Mouse (Mus musculus): ENCODE measurements around the gene Galt. TPM values are rescaled to one million over a fixed set of nuclear protein-coding genes. Genes with fewer than 3 reads are reported as not detected.

The Galt gene
- polyA plus RNA-seq, 1 experiment from 2014 or later = 26.9 TPM

- no peak for TF ChIP-seq CTCF (IDR thresholded peaks at IDR 0.05; ENCODE audit: low read depth)
- Histone ChIP-seq H3K9me3 (ENCODE audit: low read depth, low read length) (no peaks in the 10 kb centered on the region), H3K4me2 (peak overlapping the region; percentile 94), H3K36me3 (ENCODE audit: insufficient read depth) (peaks cover 32% of the 10 kb centered on the region), H3K27me3 (ENCODE audit: insufficient read depth, low read length) (no peaks in the 10 kb centered on the region), H3K4me1 (ENCODE audit: insufficient read depth) (peaks cover 10% of the 10 kb centered on the region), H3K9ac (peak overlapping the region; percentile 96), H3K27ac (ENCODE audit: low read depth) (peak overlapping the region; percentile 76; the same call in 1 of the 2 replicates), H3K4me3 (ENCODE audit: low read depth, low read length) (peak overlapping the region; percentile 88)
- WGBS = 30% methylated on average over 31 of the region's 31 CpGs
- DNase-seq = peak; percentile 39
- peak; percentile 6; the same call in 1 of the 2 replicates for ATAC-seq (ENCODE audit: insufficient read depth)
Measured at GRCm38 (mm10) chr4:41712421-41713196, 42.4 kb upstream of the Galt start.

- WGBS = under 1% methylated on average over 61 of the region's 61 CpGs
- Histone ChIP-seq H3K36me3 (ENCODE audit: insufficient read depth) (peaks cover 39% of the 10 kb centered on the region), H3K9me3 (ENCODE audit: low read depth, low read length) (no peaks in the 10 kb centered on the region), H3K4me2 (peak within 1 kb of the TSS; percentile 94), H3K27me3 (ENCODE audit: insufficient read depth, low read length) (no peaks in the 10 kb centered on the region), H3K4me3 (ENCODE audit: low read depth, low read length) (peak within 1 kb of the TSS; percentile 88), H3K4me1 (ENCODE audit: insufficient read depth) (peaks cover 10% of the 10 kb centered on the region), H3K27ac (ENCODE audit: low read depth) (peak within 1 kb of the TSS; percentile 76; the same call in 1 of the 2 replicates), H3K9ac (peak within 1 kb of the TSS; percentile 96)
- TF ChIP-seq CTCF (IDR thresholded peaks at IDR 0.05; ENCODE audit: low read depth) = peak; percentile 40
- ATAC-seq (ENCODE audit: insufficient read depth) (peak; percentile 65), DNase-seq (peak; percentile 92)
Measured at GRCm38 (mm10) chr4:41713197-41714067, 41.6 kb upstream of the Galt start, which contains the start of gene Rpp25l. Gene Rpp25l, minus strand, starts transcription at chr4:41713534.

- no peak overlapping the region for H3K9ac ChIP-seq
- ATAC-seq (ENCODE audit: insufficient read depth) (no peak), DNase-seq (peak; percentile 91)
- H3K4me2 ChIP-seq = peak overlapping the region; percentile 94
- no peaks in the 10 kb centered on the region for H3K9me3 ChIP-seq (ENCODE audit: low read depth, low read length)
- 24% methylated on average over 8 of the region's 8 CpGs for WGBS
- peaks cover 47% of the 10 kb centered on the region for H3K36me3 ChIP-seq (ENCODE audit: insufficient read depth)
- H3K4me3 ChIP-seq (ENCODE audit: low read depth, low read length) = peak overlapping the region; percentile 88; the same call in 1 of the 2 replicates
- H3K4me1 ChIP-seq (ENCODE audit: insufficient read depth) = peaks cover 10% of the 10 kb centered on the region
- H3K27ac ChIP-seq (ENCODE audit: low read depth) = no peak overlapping the region
- peak; percentile 82 for TF ChIP-seq CTCF (IDR thresholded peaks at IDR 0.05; ENCODE audit: low read depth)
- no peaks in the 10 kb centered on the region for H3K27me3 ChIP-seq (ENCODE audit: insufficient read depth, low read length)
Measured at GRCm38 (mm10) chr4:41714276-41714675, 40.8 kb upstream of the Galt start.

DNA sequence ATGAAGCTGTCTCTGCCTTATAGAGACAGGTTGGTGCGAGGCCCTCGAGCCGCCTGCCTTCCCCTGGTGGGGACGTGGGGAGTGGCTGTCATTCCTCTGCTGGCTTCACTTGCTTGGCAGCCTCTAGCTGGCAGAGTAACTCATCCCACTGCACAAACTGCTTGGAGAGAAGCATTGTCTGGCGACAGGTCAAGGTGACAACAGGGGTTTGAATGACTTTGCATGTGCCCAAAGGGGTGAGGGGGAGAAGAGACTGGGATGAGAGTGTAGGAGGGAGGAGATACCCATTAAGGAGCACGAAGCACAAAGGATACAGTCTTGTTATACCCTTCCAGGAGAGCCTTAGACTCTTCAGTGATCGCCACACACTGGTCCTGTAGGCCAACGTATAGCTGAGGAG is 39.9 kb upstream of the Galt start:
- Histone ChIP-seq H3K4me2 (no peak overlapping the region), H3K9me3 (ENCODE audit: low read depth, low read length) (no peaks in the 10 kb centered on the region), H3K9ac (no peak overlapping the region), H3K27me3 (ENCODE audit: insufficient read depth, low read length) (no peaks in the 10 kb centered on the region), H3K27ac (ENCODE audit: low read depth) (no peak overlapping the region), H3K4me3 (ENCODE audit: low read depth, low read length) (no peak overlapping the region), H3K4me1 (ENCODE audit: insufficient read depth) (peaks cover 10% of the 10 kb centered on the region), H3K36me3 (ENCODE audit: insufficient read depth) (peaks cover 55% of the 10 kb centered on the region)
- 78% methylated on average over 8 of the region's 8 CpGs for WGBS
- 0 out of 2 replicates have a peak, but pooled peaks have one; percentile 5 for TF ChIP-seq CTCF (IDR thresholded peaks at IDR 0.05; ENCODE audit: low read depth)
- DNase-seq (no peak), ATAC-seq (ENCODE audit: insufficient read depth) (no peak)

- Histone ChIP-seq H3K27ac (ENCODE audit: low read depth) (no peak overlapping the region), H3K27me3 (ENCODE audit: insufficient read depth, low read length) (no peaks in the 10 kb centered on the region), H3K4me2 (no peak overlapping the region), H3K9ac (no peak overlapping the region), H3K4me3 (ENCODE audit: low read depth, low read length) (no peak overlapping the region), H3K4me1 (ENCODE audit: insufficient read depth) (peaks cover 10% of the 10 kb centered on the region), H3K9me3 (ENCODE audit: low read depth, low read length) (no peaks in the 10 kb centered on the region), H3K36me3 (ENCODE audit: insufficient read depth) (peaks cover 55% of the 10 kb centered on the region)
- TF ChIP-seq CTCF (IDR thresholded peaks at IDR 0.05; ENCODE audit: low read depth) = peak; percentile 61
- 84% methylated on average over 5 of the region's 5 CpGs for WGBS
- ATAC-seq (ENCODE audit: insufficient read depth) = no peak
- DNase-seq = peak; percentile 62
Measured at GRCm38 (mm10) chr4:41715596-41715995, 39.4 kb upstream of the Galt start.

DNA sequence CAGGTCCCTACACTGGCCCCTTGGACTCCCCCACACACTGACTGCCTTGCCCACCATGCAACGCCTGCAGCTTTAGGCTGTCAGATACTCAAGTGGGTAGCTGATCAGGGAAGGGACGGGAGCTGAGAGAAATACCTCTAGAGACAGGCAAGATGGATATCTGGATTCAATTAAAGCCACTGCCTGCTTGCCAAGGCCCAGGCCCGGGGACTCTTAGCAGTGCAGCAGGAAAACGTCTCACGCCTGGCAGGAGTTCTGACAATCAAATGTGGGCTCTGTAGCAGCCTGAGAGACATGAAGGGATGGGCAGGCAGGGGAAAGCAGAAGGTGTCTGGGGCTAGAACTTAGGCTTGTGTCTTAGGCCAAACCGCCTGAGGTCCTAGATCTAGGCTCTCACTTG is 38.2 kb upstream of the Galt start:
- DNase-seq (no peak), ATAC-seq (ENCODE audit: insufficient read depth) (no peak)
- no peak for TF ChIP-seq CTCF (IDR thresholded peaks at IDR 0.05; ENCODE audit: low read depth)
- Histone ChIP-seq H3K9me3 (ENCODE audit: low read depth, low read length) (no peaks in the 10 kb centered on the region), H3K36me3 (ENCODE audit: insufficient read depth) (peaks cover 47% of the 10 kb centered on the region), H3K9ac (no peak overlapping the region), H3K27ac (ENCODE audit: low read depth) (no peak overlapping the region), H3K4me3 (ENCODE audit: low read depth, low read length) (no peak overlapping the region), H3K27me3 (ENCODE audit: insufficient read depth, low read length) (no peaks in the 10 kb centered on the region), H3K4me1 (ENCODE audit: insufficient read depth) (peaks cover 8% of the 10 kb centered on the region), H3K4me2 (no peak overlapping the region)
- WGBS = 60% methylated on average over 6 of the region's 6 CpGs
